In genomic region chr11:115766356-115766943, GRCm38 (mm10) we compare ENCODE assay signal across 8 mouse cellular contexts. TPM values are rescaled to one million over a fixed set of nuclear protein-coding genes. Genes with fewer than 3 reads are reported as not detected.
DNase-seq lines count a peak whose midpoint lies in the region; TF ChIP-seq lines count a peak whose summit lies in the region.

No protein-coding gene starts in this region.

- peak overlapping the region; percentile 99 for H3K4me3 ChIP-seq in heart, adult 2 months

- peak overlapping the region; percentile 97 for H3K27ac ChIP-seq in heart, adult 2 months

- peak; percentile 39 for TF ChIP-seq CTCF in heart, adult 2 months (IDR thresholded peaks at IDR 0.05)

- H3K36me3 ChIP-seq in heart, adult 2 months (ENCODE audit: control insufficient read depth, insufficient read depth, low read length) = peaks cover 11% of the 10 kb centered on the region; the same call in 1 of the 2 replicates

- TF ChIP-seq EP300 in heart, adult 2 months (IDR thresholded peaks at IDR 0.05; ENCODE audit: insufficient read depth, low read depth, low read length) = 0 out of 2 replicates have a peak, but pooled peaks have one; percentile 16

- H3K4me1 ChIP-seq in heart, adult 2 months (ENCODE audit: control insufficient read depth, insufficient read depth, low read length) = peaks cover 11% of the 10 kb centered on the region

- 0 out of 2 replicates have a peak, but pooled peaks cover 3% of the 10 kb centered on the region for H3K79me2 ChIP-seq in heart, adult 2 months (replicated peaks; ENCODE audit: control insufficient read depth, insufficient read depth, low read length)

- H3K27me3 ChIP-seq in heart, adult 2 months (ENCODE audit: control insufficient read depth, insufficient read depth, low read length) = no peaks in the 10 kb centered on the region

- peak overlapping the region; percentile 96 for H3K9ac ChIP-seq in heart, adult 2 months (ENCODE audit: low read depth, low read length)

- WGBS in heart, adult 2 months = 27% methylated on average over 13 of the region's 13 CpGs

- TF ChIP-seq POLR2A in heart, adult 2 months (IDR thresholded peaks at IDR 0.05; ENCODE audit: insufficient read depth, low read depth, low read length) = 0 out of 2 replicates have a peak, but pooled peaks have one; percentile 21

- intact Hi-C loops in heart, adult 2 months (cut with DNase I) = loop anchor here (5.0 kb wide), 1 partner anchor 44 kb away; no protein-coding TSS in a partner anchor

- peak; percentile 4 for DNase-seq in retina, postnatal 1 day
- DNase-seq in retina, embryonic 14.5 days (ENCODE audit: low spot score) = no peak
- DNase-seq in heart, adult 2 months = peak; percentile 59 to 62
- peak; percentile 74 for DNase-seq in kidney, adult 9 months
- peak; percentile 39 for DNase-seq in lung, postnatal 10 days
- DNase-seq in MN1 (ENCODE audit: low spot score) = no peak
- DNase-seq in yolk sac, embryonic 10.5 days (ENCODE audit: low spot score) = no peak
- DNase-seq in T-cell, adult 2 months (ENCODE audit: low spot score) = no peak

RNA-seq across cellular contexts. Expression of gene Tmem94, which starts 1.2 kb away (rescaled TPM):
- total RNA-seq in heart, adult 2 months (2021) = 100 to 1,000 TPM in 1 of 2 experiments, 10 to 100 TPM in 1; 99.5 to 103 TPM
- 125 and 135 TPM in 2 replicates for polyA plus RNA-seq in heart, adult 2 months (2012; rRNA removed)

RNA-seq across cellular contexts. Expression of gene Caskin2, which starts 47.0 kb away (rescaled TPM):
- 10 to 100 TPM; 40.5 to 43.8 TPM for total RNA-seq in heart, adult 2 months (2021)
- 38.5 TPM in 2 replicates for polyA plus RNA-seq in heart, adult 2 months (2012; rRNA removed)

RNA-seq across cellular contexts. Expression of gene Tsen54, which starts 48.1 kb away (rescaled TPM):
- 1 to 10 TPM; 7.2 to 9.3 TPM for total RNA-seq in heart, adult 2 months (2021)
- 15.9 and 16.3 TPM in 2 replicates for polyA plus RNA-seq in heart, adult 2 months (2012; rRNA removed)

RNA-seq across cellular contexts. Expression of gene Llgl2, which starts 57.4 kb away (rescaled TPM):
- total RNA-seq in heart, adult 2 months (2021) = 10 to 100 TPM; 18.4 to 20.3 TPM
- 19.4 and 20.2 TPM in 2 replicates for polyA plus RNA-seq in heart, adult 2 months (2012; rRNA removed)

RNA-seq across cellular contexts. Expression of gene Grb2, which starts 58.1 kb away (rescaled TPM):
- total RNA-seq in heart, adult 2 months (2021) = 100 to 1,000 TPM; 107 to 109 TPM
- polyA plus RNA-seq in heart, adult 2 months (2012; rRNA removed) = 52.0 and 73.2 TPM in 2 replicates

Comparison
In these comparisons a context has a peak if more than half of its experiments do, and no peak if none do; other contexts are left out.
1. DNase-seq: peak in retina, postnatal 1 day (single experiment), heart, adult 2 months (2 of 2), kidney, adult 9 months (single experiment) and lung, postnatal 10 days (single experiment); none in retina, embryonic 14.5 days (single experiment), MN1 (single experiment), yolk sac, embryonic 10.5 days (single experiment) and T-cell, adult 2 months (single experiment).